Mouse (Mus musculus): ENCODE measurements around the gene D430042O09Rik.

DNA sequence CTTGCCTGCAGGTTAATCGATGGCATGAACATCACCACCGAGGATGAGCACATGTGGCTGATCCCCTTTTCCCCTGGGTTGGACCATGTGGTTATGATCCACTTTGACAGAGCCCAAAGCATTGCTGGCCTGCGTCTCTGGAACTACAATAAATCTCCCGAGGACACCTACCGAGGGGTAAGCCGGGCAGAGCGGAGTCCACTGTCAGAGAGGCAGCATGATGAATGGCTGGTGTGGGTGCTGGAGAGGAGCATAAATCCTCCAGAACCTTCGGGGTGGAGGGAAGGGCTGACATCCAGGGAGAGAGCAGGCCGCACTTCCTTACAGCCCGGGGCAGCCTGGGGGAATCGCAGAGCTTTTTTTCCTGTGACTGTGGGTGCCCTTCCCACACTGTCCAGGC is 157.5 kb downstream of the D430042O09Rik start:
- TF ChIP-seq CTCF (IDR thresholded peaks at IDR 0.05; ENCODE audit: low read depth, low read length) (no peak), POLR2A (IDR thresholded peaks at IDR 0.05; ENCODE audit: borderline replicate concordance, low read depth, low read length) (no peak)
